Mouse (Mus musculus): ENCODE measurements at regions not wholly inside any gene's neighbourhood (a gene's known extent, or its start where the extent isn't known, plus 50 kb on each side); places are given as distances from the start of the nearest gene placed in this dataset.

DNA sequence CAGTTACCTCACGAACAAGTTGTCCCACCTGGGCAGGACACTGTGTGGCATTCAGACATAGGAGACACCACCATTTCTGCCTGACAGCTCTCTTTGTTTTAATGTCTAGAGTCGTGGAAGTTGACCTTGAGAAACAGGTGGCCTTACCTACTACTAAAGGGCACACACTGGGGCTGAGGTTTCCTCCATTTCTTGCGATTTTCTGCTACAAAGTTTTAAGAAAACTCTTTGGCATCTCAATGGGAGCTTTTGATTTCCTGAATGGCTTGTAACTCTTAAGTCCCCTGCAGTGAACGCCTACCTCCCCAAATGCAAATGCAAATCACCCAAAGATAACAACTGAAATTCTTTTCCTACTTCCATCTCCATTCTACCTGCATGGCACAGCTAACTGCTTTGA is 273.4 kb upstream of the Bmp2 start:
- no peak overlapping the region for H3K4me3 ChIP-seq
- H3K27ac ChIP-seq, result no peak overlapping the region

DNA sequence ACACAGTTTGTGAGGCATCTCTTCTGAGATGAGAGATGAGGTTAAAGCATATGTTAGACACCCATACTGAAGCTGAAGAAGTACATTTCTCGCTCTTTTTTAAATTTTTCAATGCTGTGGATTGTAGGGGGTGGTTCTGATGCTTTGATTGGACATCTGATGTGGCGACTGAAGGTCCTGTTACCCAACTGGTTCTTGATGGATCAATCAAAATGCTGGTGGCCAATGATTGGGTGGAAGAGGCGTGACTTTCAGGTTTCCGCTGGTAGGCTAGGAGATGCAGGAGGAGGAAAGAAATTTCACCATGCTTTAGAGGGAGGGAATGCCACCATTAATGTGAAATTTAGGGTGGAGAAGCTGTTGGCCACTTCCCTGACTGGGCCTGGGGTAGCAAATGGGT is 272.7 kb upstream of the Bmp2 start:
- H3K4me3 ChIP-seq, result no peak overlapping the region
- H3K4me1 ChIP-seq (replicated peaks), result no peaks in the 10 kb centered on the region
- H3K27ac ChIP-seq, result no peak overlapping the region
- H3K36me3 ChIP-seq, result no peaks in the 10 kb centered on the region
- WGBS, result 85% methylated on average over 4 of the region's 4 CpGs
- H3K9me3 ChIP-seq, result no peaks in the 10 kb centered on the region
- no peak for DNase-seq (ENCODE audit: low spot score)
- H3K27me3 ChIP-seq (ENCODE audit: insufficient read depth, poor library complexity, severe bottlenecking), result no peaks in the 10 kb centered on the region

More for the DNA sequence above, 273.4 kb upstream of the Bmp2 start:
- H3K36me3 ChIP-seq, result no peaks in the 10 kb centered on the region
- H3K4me1 ChIP-seq (replicated peaks), result no peaks in the 10 kb centered on the region
- WGBS, result 54% methylated on average over 4 of the region's 4 CpGs
- no peaks in the 10 kb centered on the region for H3K27me3 ChIP-seq (ENCODE audit: insufficient read depth, poor library complexity, severe bottlenecking)
- DNase-seq (ENCODE audit: low spot score), result no peak
- no peaks in the 10 kb centered on the region for H3K9me3 ChIP-seq

DNA sequence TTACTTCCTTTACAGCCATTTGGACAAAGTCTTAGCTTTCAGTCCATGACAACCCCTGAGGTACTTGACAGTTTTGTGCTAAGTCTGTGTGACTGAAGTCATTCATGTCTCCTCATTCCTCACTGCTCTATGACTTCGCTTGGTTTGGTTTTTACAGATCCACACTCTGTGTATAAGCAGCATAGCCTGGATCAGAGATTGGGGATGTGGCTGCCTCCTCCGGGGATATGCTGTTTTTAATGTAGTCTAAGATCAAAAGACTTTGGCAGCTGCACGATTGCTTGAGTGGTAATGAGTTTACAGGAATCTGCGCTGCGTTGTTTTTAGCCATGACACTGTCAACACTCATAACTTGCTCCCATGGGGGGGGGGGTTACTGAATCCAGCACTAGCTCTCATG is 269.3 kb upstream of the Bmp2 start:
- Histone ChIP-seq H3K4me1 (replicated peaks) (no peaks in the 10 kb centered on the region), H3K36me3 (no peaks in the 10 kb centered on the region), H3K27ac (no peak overlapping the region), H3K27me3 (ENCODE audit: insufficient read depth, poor library complexity, severe bottlenecking) (no peaks in the 10 kb centered on the region), H3K4me3 (no peak overlapping the region), H3K9me3 (no peaks in the 10 kb centered on the region)
- WGBS, result 77% methylated on average over 5 of the region's 5 CpGs
- no peak for DNase-seq (ENCODE audit: low spot score)

DNA sequence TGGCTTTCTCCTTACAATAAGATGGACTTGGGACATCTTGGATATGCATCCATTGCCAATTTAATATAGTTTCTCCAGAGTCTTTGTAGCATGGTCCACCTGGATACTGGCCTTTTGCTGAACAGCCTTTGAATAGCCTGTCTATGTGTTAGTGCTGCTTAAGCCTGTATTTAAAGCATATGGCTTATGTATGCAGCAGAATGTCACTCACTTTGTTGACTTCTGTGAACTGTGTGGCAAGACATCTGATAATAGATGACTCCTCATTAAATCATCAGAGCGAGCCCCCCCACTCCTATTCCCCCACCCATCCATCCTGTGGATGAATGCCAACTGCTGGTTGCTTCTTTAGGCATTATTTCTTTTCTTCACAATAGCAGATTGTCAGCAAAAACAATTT is 268.2 kb upstream of the Bmp2 start:
- Histone ChIP-seq H3K4me1 (replicated peaks) (no peaks in the 10 kb centered on the region), H3K27ac (no peak overlapping the region), H3K36me3 (no peaks in the 10 kb centered on the region), H3K27me3 (ENCODE audit: insufficient read depth, poor library complexity, severe bottlenecking) (no peaks in the 10 kb centered on the region), H3K9me3 (no peaks in the 10 kb centered on the region), H3K4me3 (no peak overlapping the region)
- WGBS, result 74% methylated on average over 1 of the region's 1 CpGs
- no peak for DNase-seq (ENCODE audit: low spot score)

DNA sequence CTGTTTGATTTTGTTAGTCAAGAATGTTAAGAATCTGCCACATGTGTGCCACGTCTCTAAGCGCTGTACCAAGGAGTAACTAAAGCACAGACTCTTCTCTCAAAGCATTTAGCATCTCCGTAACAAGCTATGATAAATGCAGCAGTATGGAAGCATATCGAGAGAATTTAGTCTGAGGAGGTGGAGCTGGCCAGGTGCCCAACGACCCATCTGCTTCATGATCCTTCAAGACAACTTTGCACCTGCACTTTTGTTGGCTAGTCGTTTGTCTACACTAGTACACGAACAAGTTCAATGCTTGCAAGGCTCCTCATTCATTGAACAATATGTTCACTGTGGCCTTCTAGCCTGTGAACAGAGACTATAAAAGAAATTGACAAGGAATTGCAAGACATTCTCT is 257.8 kb upstream of the Bmp2 start:
- H3K27ac ChIP-seq, result no peak overlapping the region
- 85% methylated on average over 7 of the region's 7 CpGs for WGBS
- no peaks in the 10 kb centered on the region for H3K27me3 ChIP-seq (ENCODE audit: insufficient read depth, poor library complexity, severe bottlenecking)
- H3K36me3 ChIP-seq, result no peaks in the 10 kb centered on the region
- H3K4me3 ChIP-seq, result no peak overlapping the region
- no peaks in the 10 kb centered on the region for H3K4me1 ChIP-seq (replicated peaks)
- DNase-seq (ENCODE audit: low spot score), result no peak
- no peaks in the 10 kb centered on the region for H3K9me3 ChIP-seq

DNA sequence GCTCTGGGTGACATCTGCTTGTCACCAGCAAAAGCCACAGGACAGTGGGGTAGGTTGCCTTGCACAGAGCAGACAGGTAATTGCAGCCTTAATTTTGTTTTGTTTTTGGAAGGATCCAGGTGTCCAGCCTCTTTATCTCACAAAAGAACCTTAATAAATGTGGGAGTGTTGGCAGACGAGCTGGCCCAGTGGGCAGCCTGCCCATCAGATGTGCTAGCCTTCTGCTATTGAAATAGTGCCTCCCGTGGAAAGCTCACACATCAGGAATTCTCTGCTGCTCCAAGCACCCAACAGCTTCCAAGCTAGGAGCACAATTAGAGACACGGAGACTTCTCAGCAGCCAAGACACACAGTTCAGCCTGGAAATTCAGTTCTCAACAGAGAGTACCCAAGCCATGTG is 246.0 kb upstream of the Bmp2 start:
- H3K4me1 ChIP-seq (replicated peaks), result no peaks in the 10 kb centered on the region
- WGBS, result 67% methylated on average over 3 of the region's 3 CpGs
- no peaks in the 10 kb centered on the region for H3K36me3 ChIP-seq
- no peak for DNase-seq (ENCODE audit: low spot score)
- no peak overlapping the region for H3K4me3 ChIP-seq
- no peak overlapping the region for H3K27ac ChIP-seq
- no peaks in the 10 kb centered on the region for H3K9me3 ChIP-seq
- H3K27me3 ChIP-seq (ENCODE audit: insufficient read depth, poor library complexity, severe bottlenecking), result no peaks in the 10 kb centered on the region

DNA sequence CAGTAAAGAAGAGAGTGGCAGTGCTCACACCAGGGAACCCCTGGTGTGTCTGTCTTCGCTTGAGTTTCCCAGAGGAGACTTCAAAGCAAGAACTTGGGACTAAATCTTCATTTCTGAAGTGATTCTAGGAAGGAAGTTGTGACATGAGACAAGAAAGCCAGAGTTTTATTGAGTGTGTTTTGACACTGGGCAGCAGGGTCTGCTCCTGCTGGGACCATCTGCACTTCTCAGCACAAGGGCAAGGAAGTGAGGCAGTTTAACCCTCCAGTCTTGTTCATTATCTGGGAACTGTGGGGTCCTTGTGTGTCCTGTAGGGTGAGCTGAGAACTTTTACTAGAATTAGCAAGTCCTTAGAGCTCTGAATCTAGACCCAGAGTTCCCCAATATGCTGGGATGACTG is 241.0 kb upstream of the Bmp2 start:
- no peaks in the 10 kb centered on the region for H3K27me3 ChIP-seq (ENCODE audit: insufficient read depth, poor library complexity, severe bottlenecking)
- H3K9me3 ChIP-seq, result no peaks in the 10 kb centered on the region
- no peaks in the 10 kb centered on the region for H3K4me1 ChIP-seq (replicated peaks)
- H3K27ac ChIP-seq, result no peak overlapping the region
- WGBS, result 60% methylated on average over 1 of the region's 1 CpGs
- no peak overlapping the region for H3K4me3 ChIP-seq
- DNase-seq (ENCODE audit: low spot score), result no peak
- H3K36me3 ChIP-seq, result no peaks in the 10 kb centered on the region

DNA sequence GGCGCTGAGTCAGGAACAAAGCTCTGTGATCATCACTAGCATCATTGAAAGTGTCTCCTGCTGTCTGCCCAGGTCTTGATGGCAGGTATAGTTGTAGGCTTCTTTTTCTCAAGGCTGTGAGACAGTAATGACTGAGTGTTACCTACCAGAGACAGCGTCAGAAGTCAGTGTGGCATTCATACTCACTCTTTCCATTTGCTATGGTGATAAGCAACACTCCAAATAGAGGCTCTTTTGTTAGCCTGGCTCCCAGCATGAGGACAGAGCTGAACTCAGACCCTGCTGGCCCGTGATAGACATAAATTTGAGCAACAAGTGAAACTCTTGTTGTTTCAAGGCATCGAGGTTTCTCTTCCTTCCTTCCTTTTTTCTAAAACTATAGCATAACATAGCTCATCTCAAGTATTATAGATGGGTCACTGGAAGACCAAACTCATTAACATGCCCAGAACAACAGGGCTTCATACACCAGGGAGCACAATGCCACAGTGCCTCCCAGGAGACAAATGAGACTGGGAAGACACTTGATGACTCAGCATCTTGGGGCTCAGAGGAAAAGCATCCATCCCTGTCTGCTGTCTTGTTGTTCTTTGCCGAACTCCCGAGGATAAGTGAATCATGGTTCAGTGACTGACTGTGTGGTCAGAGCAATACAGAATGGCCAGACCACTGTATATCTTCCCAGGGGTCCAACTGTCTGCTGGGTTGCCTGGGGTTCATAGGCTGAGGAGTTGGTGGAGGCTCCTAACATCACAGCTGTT is 225.5 kb upstream of the Bmp2 start:
- WGBS, result 47% methylated on average over 6 of the region's 6 CpGs
- peaks cover 9% of the 10 kb centered on the region; the same call in 1 of the 2 replicates for H3K4me1 ChIP-seq (replicated peaks)

DNA sequence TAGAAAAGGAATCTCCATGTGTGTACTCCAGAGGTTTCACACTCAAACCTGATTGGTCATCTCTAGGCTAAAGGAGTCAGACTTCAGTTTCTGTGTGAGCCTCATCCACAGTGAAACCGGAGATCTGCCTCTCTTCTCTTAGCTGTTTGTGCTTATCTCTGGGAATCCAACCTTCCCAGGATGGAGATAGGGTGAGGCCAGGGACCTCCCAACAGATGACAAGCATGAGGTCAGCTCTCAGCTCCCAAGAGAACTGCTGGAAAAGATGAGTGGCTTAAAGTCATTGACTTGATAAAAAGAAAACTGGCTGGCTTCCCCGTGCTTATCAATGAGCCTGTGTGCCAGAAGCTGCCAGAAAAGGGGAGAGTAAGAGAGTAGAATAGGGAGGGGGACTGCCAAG is 224.3 kb upstream of the Bmp2 start:
- H3K36me3 ChIP-seq, result no peaks in the 10 kb centered on the region
- DNase-seq (ENCODE audit: low spot score), result no peak
- WGBS, result 52% methylated on average over 2 of the region's 2 CpGs

More for the DNA sequence above, 225.5 kb upstream of the Bmp2 start:
- no peak overlapping the region for H3K27ac ChIP-seq
- no peaks in the 10 kb centered on the region for H3K9me3 ChIP-seq
- DNase-seq (ENCODE audit: low spot score), result no peak
- H3K27me3 ChIP-seq (ENCODE audit: insufficient read depth, poor library complexity, severe bottlenecking), result no peaks in the 10 kb centered on the region
- no peaks in the 10 kb centered on the region for H3K36me3 ChIP-seq
- H3K4me3 ChIP-seq, result no peak overlapping the region

DNA sequence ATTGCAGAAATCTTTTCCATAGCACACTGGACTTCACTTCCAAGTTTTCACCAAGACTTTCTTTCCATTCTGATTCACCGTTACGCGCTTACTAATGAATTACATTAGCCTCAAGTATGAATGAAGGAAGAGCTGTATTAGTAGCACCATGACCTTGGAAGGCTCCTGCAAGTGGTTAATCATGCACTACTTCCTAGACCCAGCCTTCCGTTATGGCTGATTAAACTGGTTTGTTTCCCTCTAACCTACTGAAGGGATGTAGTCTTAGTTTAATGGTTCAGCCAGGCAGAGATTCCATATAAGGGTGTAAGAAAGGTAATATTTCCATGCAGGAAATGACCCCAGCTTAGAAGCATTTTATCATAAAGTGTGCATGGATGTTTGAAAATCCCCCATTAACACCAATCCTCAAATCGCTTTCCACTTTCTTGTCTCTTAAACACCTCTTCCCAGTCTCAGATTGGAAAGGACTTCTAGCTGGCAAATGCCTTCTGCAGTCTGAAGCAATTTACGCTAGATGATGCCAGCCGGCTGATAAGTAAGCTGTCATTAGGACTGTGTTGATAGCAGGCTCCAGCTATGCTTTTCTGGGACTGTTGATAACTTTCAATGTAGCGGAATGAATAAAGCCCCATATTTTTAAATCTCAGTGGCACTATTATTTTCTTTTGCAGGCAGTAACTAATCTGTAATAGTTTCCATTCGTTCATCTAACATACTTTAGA is 215.6 kb upstream of the Bmp2 start:
- 91% methylated on average over 9 of the region's 9 CpGs for WGBS

More for the DNA sequence above, 224.3 kb upstream of the Bmp2 start:
- no peaks in the 10 kb centered on the region for H3K9me3 ChIP-seq
- H3K4me1 ChIP-seq (replicated peaks), result peaks cover 9% of the 10 kb centered on the region; the same call in 1 of the 2 replicates
- H3K27me3 ChIP-seq (ENCODE audit: insufficient read depth, poor library complexity, severe bottlenecking), result no peaks in the 10 kb centered on the region
- no peak overlapping the region for H3K27ac ChIP-seq
- no peak overlapping the region for H3K4me3 ChIP-seq

DNA sequence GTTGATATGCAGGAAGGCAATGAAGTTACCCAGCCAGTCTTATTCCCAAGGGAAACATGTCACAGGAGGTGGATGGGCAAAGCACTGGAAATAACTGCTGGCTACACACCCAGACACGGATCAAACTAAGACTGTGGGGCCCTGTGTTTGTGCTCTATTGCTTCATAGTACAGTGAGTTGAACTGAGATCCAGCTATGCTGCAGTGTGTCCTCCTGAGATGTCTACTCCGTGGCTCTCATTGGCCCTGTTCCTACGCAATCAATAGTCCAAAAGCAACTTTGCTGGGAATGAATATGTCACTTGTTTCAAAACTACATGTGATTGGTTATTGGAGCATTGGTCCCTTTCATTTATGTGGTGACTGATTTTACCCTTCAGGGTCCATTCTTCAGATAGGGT is 213.8 kb upstream of the Bmp2 start:
- Histone ChIP-seq H3K27ac (no peak overlapping the region), H3K36me3 (no peaks in the 10 kb centered on the region), H3K27me3 (ENCODE audit: insufficient read depth, poor library complexity, severe bottlenecking) (peaks cover 29% of the 10 kb centered on the region), H3K4me1 (replicated peaks) (no peaks in the 10 kb centered on the region), H3K9me3 (no peaks in the 10 kb centered on the region), H3K4me3 (no peak overlapping the region)
- DNase-seq (ENCODE audit: low spot score), result no peak
- WGBS, result 84% methylated on average over 3 of the region's 3 CpGs

More for the DNA sequence above, 215.6 kb upstream of the Bmp2 start:
- Histone ChIP-seq H3K27ac (no peak overlapping the region), H3K9me3 (no peaks in the 10 kb centered on the region), H3K27me3 (ENCODE audit: insufficient read depth, poor library complexity, severe bottlenecking) (peaks cover 11% of the 10 kb centered on the region), H3K4me3 (no peak overlapping the region), H3K36me3 (no peaks in the 10 kb centered on the region), H3K4me1 (replicated peaks) (no peaks in the 10 kb centered on the region)
- no peak for DNase-seq (ENCODE audit: low spot score)

DNA sequence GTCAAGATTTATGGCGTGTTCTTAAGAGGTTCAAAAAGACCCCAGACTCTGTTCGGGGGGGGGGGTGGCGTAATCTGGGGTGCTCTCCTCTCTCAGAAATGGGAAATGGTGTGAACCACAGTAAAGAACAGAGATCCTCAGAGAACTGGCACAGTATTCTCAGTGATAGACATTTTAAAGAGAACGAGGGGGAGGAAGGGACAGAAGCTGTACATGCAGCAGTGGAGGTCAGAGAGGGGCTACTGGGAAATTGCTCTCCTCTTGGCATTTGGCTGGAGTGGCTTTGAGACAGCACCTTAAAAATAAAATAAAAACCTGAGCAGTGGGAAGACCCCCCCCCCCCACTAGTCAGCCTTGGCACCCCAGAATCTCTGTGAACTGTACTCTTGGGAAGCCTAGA is 210.6 kb upstream of the Bmp2 start:
- no peaks in the 10 kb centered on the region for H3K9me3 ChIP-seq
- no peaks in the 10 kb centered on the region for H3K36me3 ChIP-seq
- no peak overlapping the region for H3K27ac ChIP-seq
- H3K27me3 ChIP-seq (ENCODE audit: insufficient read depth, poor library complexity, severe bottlenecking), result peaks cover 60% of the 10 kb centered on the region
- peaks cover 6% of the 10 kb centered on the region for H3K4me1 ChIP-seq (replicated peaks)
- WGBS, result 91% methylated on average over 4 of the region's 4 CpGs
- DNase-seq (ENCODE audit: low spot score), result no peak
- H3K4me3 ChIP-seq, result no peak overlapping the region

DNA sequence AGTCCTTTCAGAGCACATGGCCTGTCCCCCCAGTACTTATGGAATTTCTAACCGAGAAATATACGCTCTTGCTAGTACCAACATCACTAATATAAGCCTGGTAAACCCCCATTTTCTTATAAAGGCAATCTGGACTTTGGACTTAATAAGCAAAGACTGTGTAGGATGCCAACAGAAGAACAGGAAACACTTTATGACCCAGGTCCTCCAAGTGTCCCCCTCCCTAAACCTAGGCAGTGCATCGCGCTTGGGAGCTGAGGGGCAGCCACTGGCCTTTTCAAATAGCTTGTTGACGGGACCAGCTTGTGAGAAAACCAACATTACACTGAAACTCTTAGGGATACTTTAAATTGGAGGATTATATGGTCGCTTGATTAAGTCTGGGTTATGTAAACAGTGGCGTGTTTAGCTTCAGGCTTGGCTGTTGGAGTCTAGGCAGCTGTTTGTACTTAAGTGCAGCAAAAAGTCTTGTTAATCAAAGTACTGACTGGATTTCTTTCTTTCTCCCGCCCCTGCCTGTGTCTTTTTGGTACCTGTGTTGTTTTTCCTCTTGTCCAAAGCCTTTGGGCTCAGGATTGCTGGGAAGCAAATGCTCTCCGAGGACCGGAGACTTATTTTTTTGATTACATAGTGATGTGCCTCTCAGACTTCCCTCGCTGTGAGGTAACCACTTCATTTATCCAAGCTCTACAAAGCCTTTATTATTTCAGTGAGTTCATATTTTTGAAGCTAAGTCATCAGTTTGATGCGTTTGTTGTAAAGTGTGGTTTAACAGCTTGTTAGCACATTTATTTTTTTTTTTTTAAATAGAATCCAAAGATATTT is 205.8 kb upstream of the Bmp2 start:
- no peak for DNase-seq (ENCODE audit: low spot score)
- Histone ChIP-seq H3K9me3 (no peaks in the 10 kb centered on the region), H3K4me3 (no peak overlapping the region), H3K36me3 (no peaks in the 10 kb centered on the region), H3K27ac (no peak overlapping the region; the same call in 1 of the 2 replicates), H3K4me1 (replicated peaks) (peaks cover 17% of the 10 kb centered on the region), H3K27me3 (ENCODE audit: insufficient read depth, poor library complexity, severe bottlenecking) (peaks cover 85% of the 10 kb centered on the region)
- WGBS, result 49% methylated on average over 12 of the region's 12 CpGs
